Mouse (Mus musculus): ENCODE measurements around the gene Inka1. TPM values are rescaled to one million over a fixed set of nuclear protein-coding genes. Genes with fewer than 3 reads are reported as not detected.

Inka1 gene
- polyA plus RNA-seq, 1 experiment from 2014 or later = 18.7 TPM

- no peak for ATAC-seq
- 95% methylated on average over 10 of the region's 10 CpGs for WGBS
- Histone ChIP-seq H3K27ac (ENCODE audit: low read depth, low read length) (peak within 1 kb of the TSS; percentile 86), H3K27me3 (replicated peaks; ENCODE audit: control insufficient read depth, insufficient read depth, low read length) (no peaks in the 10 kb centered on the region), H3K4me2 (ENCODE audit: low read length) (peak within 1 kb of the TSS; percentile 94), H3K9me3 (ENCODE audit: control insufficient read depth, low read length) (no peaks in the 10 kb centered on the region), H3K4me3 (ENCODE audit: low read length) (peak within 1 kb of the TSS; percentile 63), H3K9ac (ENCODE audit: low read depth, low read length) (peak within 1 kb of the TSS; percentile 78), H3K36me3 (ENCODE audit: control insufficient read depth, insufficient read depth, low read length) (peaks cover 8% of the 10 kb centered on the region; the same call in 1 of the 2 replicates), H3K4me1 (ENCODE audit: control insufficient read depth, insufficient read depth, low read depth, low read length) (peaks cover 12% of the 10 kb centered on the region)
Observed at GRCm38 (mm10) chr9:107949922-107950235, 35.8 kb downstream of the Inka1 start, which contains the start of gene Traip. Traip (plus strand) TSS chr9:107950136.

- 85% methylated on average over 13 of the region's 13 CpGs for WGBS
Observed at GRCm38 (mm10) chr9:107949184-107949921, 36.3 kb downstream of the Inka1 start.

DNA sequence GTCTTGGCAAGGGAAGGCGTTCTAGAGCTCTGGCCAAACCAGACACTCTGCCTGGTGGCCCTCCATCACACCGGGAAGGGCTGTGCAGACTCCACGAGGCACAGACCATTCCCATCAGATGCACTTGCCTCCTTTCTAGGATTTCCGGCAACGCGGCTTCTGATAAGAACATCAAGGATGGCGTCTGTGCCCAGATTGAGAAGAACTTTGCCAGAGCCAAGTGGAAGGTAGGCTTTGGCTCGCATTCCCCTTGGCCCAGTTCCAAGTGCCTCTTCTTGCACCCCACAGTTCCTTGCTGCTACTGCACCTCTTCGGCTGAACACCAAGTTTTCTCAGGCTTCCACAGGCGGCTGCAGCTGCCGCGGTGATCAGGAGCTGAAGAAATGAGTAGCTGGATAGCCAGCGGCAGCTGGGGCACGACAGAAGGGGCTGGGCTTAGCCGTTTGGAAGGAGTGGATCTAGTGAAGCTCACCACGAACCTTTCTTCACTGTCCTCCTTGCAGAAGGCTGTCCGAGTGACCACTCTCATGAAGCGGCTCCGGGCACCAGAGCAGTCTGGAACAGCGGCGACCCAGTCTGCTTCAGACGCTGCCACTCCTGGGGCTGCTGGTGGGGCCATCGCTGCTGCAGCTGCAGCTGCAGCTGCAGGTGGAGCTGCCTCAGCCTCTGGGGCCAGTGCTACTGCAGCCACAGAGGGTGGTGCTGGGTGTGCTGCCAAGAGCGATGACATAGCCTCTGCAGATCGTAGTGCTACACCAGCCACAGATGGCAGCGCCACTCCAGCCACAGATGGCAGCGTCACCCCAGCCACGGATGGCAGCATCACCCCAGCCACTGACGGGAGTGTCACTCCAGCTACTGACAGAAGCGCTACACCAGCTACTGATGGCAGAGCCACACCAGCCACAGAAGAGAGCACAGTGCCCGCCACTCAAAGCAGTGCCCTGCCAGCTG is 38.2 kb downstream of the Inka1 start:
- no peak overlapping the region for H3K4me3 ChIP-seq (ENCODE audit: low read length)
- H3K4me2 ChIP-seq (ENCODE audit: low read length) = no peak overlapping the region
- 86% methylated on average over 31 of the region's 31 CpGs for WGBS
- no peaks in the 10 kb centered on the region for H3K27me3 ChIP-seq (replicated peaks; ENCODE audit: control insufficient read depth, insufficient read depth, low read length)
- H3K36me3 ChIP-seq (ENCODE audit: control insufficient read depth, insufficient read depth, low read length) = peaks cover 8% of the 10 kb centered on the region; the same call in 1 of the 2 replicates
- peaks cover 12% of the 10 kb centered on the region for H3K4me1 ChIP-seq (ENCODE audit: control insufficient read depth, insufficient read depth, low read depth, low read length)
- no peak overlapping the region for H3K27ac ChIP-seq (ENCODE audit: low read depth, low read length)
- H3K9me3 ChIP-seq (ENCODE audit: control insufficient read depth, low read length) = no peaks in the 10 kb centered on the region
- ATAC-seq = no peak
- no peak overlapping the region for H3K9ac ChIP-seq (ENCODE audit: low read depth, low read length)

More at GRCm38 (mm10) chr9:107949184-107949921, 36.3 kb downstream of the Inka1 start:
- Histone ChIP-seq H3K27me3 (replicated peaks; ENCODE audit: control insufficient read depth, insufficient read depth, low read length) (no peaks in the 10 kb centered on the region), H3K36me3 (ENCODE audit: control insufficient read depth, insufficient read depth, low read length) (peaks cover 8% of the 10 kb centered on the region; the same call in 1 of the 2 replicates), H3K9me3 (ENCODE audit: control insufficient read depth, low read length) (no peaks in the 10 kb centered on the region), H3K27ac (ENCODE audit: low read depth, low read length) (no peak overlapping the region), H3K4me3 (ENCODE audit: low read length) (no peak overlapping the region), H3K4me2 (ENCODE audit: low read length) (no peak overlapping the region), H3K9ac (ENCODE audit: low read depth, low read length) (no peak overlapping the region), H3K4me1 (ENCODE audit: control insufficient read depth, insufficient read depth, low read depth, low read length) (peaks cover 12% of the 10 kb centered on the region)
- no peak for ATAC-seq

- Histone ChIP-seq H3K9ac (ENCODE audit: low read depth, low read length) (peak overlapping the region; percentile 76), H3K36me3 (ENCODE audit: control insufficient read depth, insufficient read depth, low read length) (no peaks in the 10 kb centered on the region), H3K27ac (ENCODE audit: low read depth, low read length) (no peak overlapping the region), H3K27me3 (replicated peaks; ENCODE audit: control insufficient read depth, insufficient read depth, low read length) (no peaks in the 10 kb centered on the region; the same call in 1 of the 2 replicates), H3K4me3 (ENCODE audit: low read length) (peak overlapping the region; percentile 58), H3K9me3 (ENCODE audit: control insufficient read depth, low read length) (no peaks in the 10 kb centered on the region), H3K4me1 (ENCODE audit: control insufficient read depth, insufficient read depth, low read depth, low read length) (peaks cover 9% of the 10 kb centered on the region), H3K4me2 (ENCODE audit: low read length) (peak overlapping the region; percentile 84)
- ATAC-seq = peak; percentile 18; the same call in 1 of the 2 replicates
- 8% methylated on average over 3 of the region's 3 CpGs for WGBS
Observed at GRCm38 (mm10) chr9:107936831-107937230, 48.8 kb downstream of the Inka1 start.

DNA sequence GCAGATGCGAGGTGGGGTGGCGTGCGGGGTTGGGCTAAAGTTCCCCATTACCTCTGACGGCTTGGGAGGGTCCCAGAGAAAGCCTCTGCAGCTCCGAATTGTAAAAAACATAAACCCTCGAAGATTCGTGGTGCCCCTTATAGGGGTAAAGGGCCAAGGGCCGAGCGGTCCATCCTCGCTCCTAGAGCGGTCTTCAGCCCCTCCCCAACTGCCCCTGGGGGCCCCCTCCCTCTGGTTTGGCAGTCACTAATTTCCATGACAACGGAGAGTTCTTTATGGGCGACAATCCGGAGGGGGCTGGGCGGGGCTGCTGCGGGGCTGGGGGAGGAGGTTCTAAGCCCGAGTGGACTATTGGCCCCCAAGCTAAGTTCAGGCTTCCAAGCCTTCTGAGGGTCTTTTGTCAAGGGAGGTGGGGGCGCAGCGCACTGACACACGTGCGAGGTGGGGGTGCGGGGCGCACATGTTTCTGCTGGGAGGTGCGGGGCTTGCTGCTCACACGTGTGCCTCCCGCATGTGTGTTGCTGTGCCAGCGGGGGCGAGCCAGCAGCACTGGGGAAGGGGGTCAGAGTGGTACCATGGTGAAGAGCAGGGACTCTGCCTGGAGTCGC is 49.4 kb downstream of the Inka1 start:
- Histone ChIP-seq H3K27ac (ENCODE audit: low read depth, low read length) (no peak overlapping the region), H3K4me2 (ENCODE audit: low read length) (peak overlapping the region; percentile 84), H3K9ac (ENCODE audit: low read depth, low read length) (peak overlapping the region; percentile 76), H3K27me3 (replicated peaks; ENCODE audit: control insufficient read depth, insufficient read depth, low read length) (no peaks in the 10 kb centered on the region; the same call in 1 of the 2 replicates), H3K4me3 (ENCODE audit: low read length) (peak overlapping the region; percentile 58), H3K4me1 (ENCODE audit: control insufficient read depth, insufficient read depth, low read depth, low read length) (peaks cover 9% of the 10 kb centered on the region), H3K36me3 (ENCODE audit: control insufficient read depth, insufficient read depth, low read length) (no peaks in the 10 kb centered on the region), H3K9me3 (ENCODE audit: control insufficient read depth, low read length) (no peaks in the 10 kb centered on the region)
- WGBS = under 1% methylated on average over 29 of the region's 29 CpGs
- peak; percentile 55 for ATAC-seq

DNA sequence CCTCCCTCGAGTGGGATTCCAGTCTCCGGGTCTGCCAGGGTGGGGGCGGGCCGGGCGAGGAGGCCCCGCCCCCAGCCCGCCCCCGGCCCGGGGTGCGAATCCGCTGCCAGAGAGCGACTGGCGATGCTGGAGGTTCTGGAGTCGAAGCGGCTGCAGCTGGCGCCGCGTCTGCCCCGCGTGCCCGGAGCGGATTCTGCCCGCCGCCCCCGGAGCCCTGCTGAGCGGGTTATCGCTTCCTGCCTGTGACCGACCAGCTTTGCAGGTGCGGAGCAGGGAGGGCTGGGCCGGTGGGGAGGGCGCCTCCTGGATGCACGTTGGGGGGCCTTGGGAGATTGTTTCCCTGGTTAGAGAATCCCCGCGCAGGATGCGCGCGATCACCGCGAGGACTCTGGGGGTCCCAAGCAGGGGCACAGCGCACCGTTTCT is 49.9 kb downstream of the Inka1 start:
- under 1% methylated on average over 32 of the region's 41 CpGs for WGBS
- H3K9me3 ChIP-seq (ENCODE audit: control insufficient read depth, low read length) = no peaks in the 10 kb centered on the region
- H3K36me3 ChIP-seq (ENCODE audit: control insufficient read depth, insufficient read depth, low read length) = no peaks in the 10 kb centered on the region
- ATAC-seq = peak; percentile 48
- H3K9ac ChIP-seq (ENCODE audit: low read depth, low read length) = peak overlapping the region; percentile 76
- no peaks in the 10 kb centered on the region; the same call in 1 of the 2 replicates for H3K27me3 ChIP-seq (replicated peaks; ENCODE audit: control insufficient read depth, insufficient read depth, low read length)
- peak overlapping the region; percentile 84 for H3K4me2 ChIP-seq (ENCODE audit: low read length)
- H3K4me1 ChIP-seq (ENCODE audit: control insufficient read depth, insufficient read depth, low read depth, low read length) = peaks cover 9% of the 10 kb centered on the region
- peak overlapping the region; percentile 58 for H3K4me3 ChIP-seq (ENCODE audit: low read length)
- no peak overlapping the region for H3K27ac ChIP-seq (ENCODE audit: low read depth, low read length)

- peaks cover 9% of the 10 kb centered on the region for H3K4me1 ChIP-seq (ENCODE audit: control insufficient read depth, insufficient read depth, low read depth, low read length)
- ATAC-seq = no peak
- H3K9me3 ChIP-seq (ENCODE audit: control insufficient read depth, low read length) = no peaks in the 10 kb centered on the region
- H3K27me3 ChIP-seq (replicated peaks; ENCODE audit: control insufficient read depth, insufficient read depth, low read length) = no peaks in the 10 kb centered on the region; the same call in 1 of the 2 replicates
- no peak within 1 kb of the TSS for H3K27ac ChIP-seq (ENCODE audit: low read depth, low read length)
- no peaks in the 10 kb centered on the region for H3K36me3 ChIP-seq (ENCODE audit: control insufficient read depth, insufficient read depth, low read length)
- 6% methylated on average over 3 of the region's 3 CpGs for WGBS
- H3K4me3 ChIP-seq (ENCODE audit: low read length) = peak within 1 kb of the TSS; percentile 58
- H3K9ac ChIP-seq (ENCODE audit: low read depth, low read length) = peak within 1 kb of the TSS; percentile 76
- peak within 1 kb of the TSS; percentile 84 for H3K4me2 ChIP-seq (ENCODE audit: low read length)
Observed at GRCm38 (mm10) chr9:107935374-107935773, 50.3 kb downstream of the Inka1 start, which contains the start of gene Camkv. Camkv (plus strand) TSS chr9:107935674.
